8 mouse cellular contexts compared by ENCODE assay signal in the genomic region with DNA sequence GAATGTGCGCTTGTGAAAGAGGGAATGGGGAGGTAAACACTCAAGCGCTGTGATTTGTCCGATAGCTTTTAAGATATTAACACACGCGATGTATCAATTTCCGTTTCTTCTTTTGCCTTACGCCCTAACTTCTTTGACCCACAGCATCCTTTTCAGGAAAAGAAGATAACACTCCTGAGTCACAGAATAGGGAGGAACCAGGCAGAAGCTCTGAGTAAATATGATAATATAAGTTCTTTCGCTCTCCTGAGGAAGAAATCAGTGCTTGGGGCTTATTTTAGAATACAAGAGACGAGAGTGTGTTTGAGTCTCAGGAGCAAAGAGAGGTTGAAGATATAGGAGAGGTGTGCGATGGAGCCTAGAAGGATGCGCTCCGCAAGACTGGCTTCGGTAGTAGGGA. TPM values are rescaled to one million over a fixed set of nuclear protein-coding genes. Genes with fewer than 3 reads are reported as not detected.
DNase-seq lines count a peak whose midpoint lies in the region; ATAC-seq and TF ChIP-seq lines count a peak whose summit lies in the region.

No protein-coding gene starts in this region.

- H3K9ac ChIP-seq in heart, embryonic 12.5 days = no peak overlapping the region
- no peak overlapping the region for H3K9ac ChIP-seq in heart, adult 2 months (ENCODE audit: low read depth, low read length)
- peak overlapping the region; percentile 33; the same call in 1 of the 2 replicates for H3K9ac ChIP-seq in forebrain, embryonic 14.5 days (ENCODE audit: low read length)
- H3K9ac ChIP-seq in liver, embryonic 15.5 days = no peak overlapping the region

- H3K9me3 ChIP-seq in heart, embryonic 12.5 days (replicated peaks) = no peaks in the 10 kb centered on the region
- no peaks in the 10 kb centered on the region for H3K9me3 ChIP-seq in E14TG2a.4 (ENCODE audit: low read length)
- no peaks in the 10 kb centered on the region for H3K9me3 ChIP-seq in forebrain, embryonic 14.5 days (replicated peaks; ENCODE audit: control insufficient read depth, low read length)
- H3K9me3 ChIP-seq in liver, embryonic 15.5 days (replicated peaks) = no peaks in the 10 kb centered on the region

- ATAC-seq in heart, embryonic 12.5 days (ENCODE audit: insufficient number of reproducible peaks, low FRiP score) = no peak
- no peak for ATAC-seq in forebrain, embryonic 14.5 days
- no peak for ATAC-seq in liver, embryonic 15.5 days (ENCODE audit: insufficient read depth)

- TF ChIP-seq EP300 in heart, adult 2 months (IDR thresholded peaks at IDR 0.05; ENCODE audit: insufficient read depth, low read depth, low read length) = no peak

- no peaks in the 10 kb centered on the region for H3K79me2 ChIP-seq in heart, adult 2 months (replicated peaks; ENCODE audit: control insufficient read depth, insufficient read depth, low read length)

- no peak for DNase-seq in heart, adult 2 months
- no peak for DNase-seq in forebrain, embryonic 14.5 days (ENCODE audit: low spot score)
- no peak for DNase-seq in right cerebral cortex, postnatal 4 days
- DNase-seq in ovary, postnatal 14 days (ENCODE audit: low spot score) = no peak
- DNase-seq in retina, embryonic 14.5 days (ENCODE audit: low spot score) = no peak

- peak overlapping the region; percentile 50 for H3K4me3 ChIP-seq in heart, embryonic 12.5 days
- H3K4me3 ChIP-seq in heart, adult 2 months = no peak overlapping the region; the same call in 1 of the 2 replicates
- peak overlapping the region; percentile 77 for H3K4me3 ChIP-seq in E14TG2a.4 (replicated peaks; ENCODE audit: low read length)
- H3K4me3 ChIP-seq in forebrain, embryonic 14.5 days (ENCODE audit: low read depth, low read length) = peak overlapping the region; percentile 49
- peak overlapping the region; percentile 59 for H3K4me3 ChIP-seq in liver, embryonic 15.5 days (replicated peaks)

- 13% methylated on average over 13 of the region's 13 CpGs for WGBS in heart, embryonic 12.5 days
- WGBS in heart, adult 2 months = 6% methylated on average over 13 of the region's 13 CpGs
- WGBS in forebrain, embryonic 14.5 days = 9% methylated on average over 13 of the region's 13 CpGs
- 15% methylated on average over 13 of the region's 13 CpGs for WGBS in liver, embryonic 15.5 days (ENCODE audit: insufficient replicate concordance)

- intact Hi-C loops in heart, adult 2 months (cut with DNase I) = no loop called here

- peak overlapping the region; percentile 73 for H3K4me2 ChIP-seq in heart, embryonic 12.5 days
- H3K4me2 ChIP-seq in forebrain, embryonic 14.5 days (ENCODE audit: low read length) = peak overlapping the region; percentile 79
- H3K4me2 ChIP-seq in liver, embryonic 15.5 days = peak overlapping the region; percentile 91

- H3K4me1 ChIP-seq in heart, embryonic 12.5 days (replicated peaks) = peaks cover 10% of the 10 kb centered on the region; the same call in 1 of the 2 replicates
- H3K4me1 ChIP-seq in heart, adult 2 months (ENCODE audit: control insufficient read depth, insufficient read depth, low read length) = no peaks in the 10 kb centered on the region
- peaks cover 30% of the 10 kb centered on the region for H3K4me1 ChIP-seq in E14TG2a.4 (replicated peaks; ENCODE audit: low read depth, low read length)
- peaks cover 4% of the 10 kb centered on the region; the same call in 1 of the 2 replicates for H3K4me1 ChIP-seq in forebrain, embryonic 14.5 days (ENCODE audit: control insufficient read depth, insufficient read depth, low read length)
- peaks cover 17% of the 10 kb centered on the region for H3K4me1 ChIP-seq in liver, embryonic 15.5 days (replicated peaks)

- no peak for TF ChIP-seq CTCF in heart, adult 2 months (IDR thresholded peaks at IDR 0.05)
- no peak for TF ChIP-seq CTCF in E14TG2a.4 (conservative IDR thresholded peaks at IDR 0.05; ENCODE audit: low read length)

- H3K27ac ChIP-seq in heart, embryonic 12.5 days (ENCODE audit: poor library complexity, severe bottlenecking) = no peak overlapping the region
- no peak overlapping the region for H3K27ac ChIP-seq in heart, adult 2 months
- H3K27ac ChIP-seq in forebrain, embryonic 14.5 days (ENCODE audit: low read depth, low read length) = 0 out of 2 replicates have a peak overlapping the region, but pooled peaks have one; percentile 24
- no peak overlapping the region for H3K27ac ChIP-seq in liver, embryonic 15.5 days (replicated peaks)

- no peaks in the 10 kb centered on the region for H3K36me3 ChIP-seq in heart, embryonic 12.5 days
- H3K36me3 ChIP-seq in heart, adult 2 months (ENCODE audit: control insufficient read depth, insufficient read depth, low read length) = no peaks in the 10 kb centered on the region
- H3K36me3 ChIP-seq in E14TG2a.4 (ENCODE audit: insufficient read depth, low read length) = no peaks in the 10 kb centered on the region
- no peaks in the 10 kb centered on the region for H3K36me3 ChIP-seq in forebrain, embryonic 14.5 days (ENCODE audit: control insufficient read depth, insufficient read depth, low read length)
- no peaks in the 10 kb centered on the region for H3K36me3 ChIP-seq in liver, embryonic 15.5 days (replicated peaks)

- TF ChIP-seq POLR2A in heart, adult 2 months (IDR thresholded peaks at IDR 0.05; ENCODE audit: insufficient read depth, low read depth, low read length) = no peak

- H3K27me3 ChIP-seq in heart, embryonic 12.5 days (replicated peaks) = peaks cover 41% of the 10 kb centered on the region
- H3K27me3 ChIP-seq in heart, adult 2 months (ENCODE audit: control insufficient read depth, insufficient read depth, low read length) = peaks cover 2% of the 10 kb centered on the region; the same call in 1 of the 2 replicates
- H3K27me3 ChIP-seq in E14TG2a.4 (ENCODE audit: insufficient read depth, low read length) = peaks cover 67% of the 10 kb centered on the region
- 0 out of 2 replicates have a peak, but pooled peaks cover 12% of the 10 kb centered on the region for H3K27me3 ChIP-seq in forebrain, embryonic 14.5 days (replicated peaks; ENCODE audit: control insufficient read depth, insufficient read depth, low read length)
- H3K27me3 ChIP-seq in liver, embryonic 15.5 days = peaks cover 78% of the 10 kb centered on the region

RNA-seq across cellular contexts. Expression of gene Celf6, which starts 0.3 kb away (rescaled TPM):
- not detected in 2 replicates for polyA plus RNA-seq in heart, embryonic 12.5 days (2016; fragmentation: Nextera tagmentation; extraction: Ambion mirVana)
- total RNA-seq in heart, adult 2 months (2021) = not detected
- 0.18 TPM in 1 of 2 replicates, not detected in the other for polyA plus RNA-seq in heart, adult 2 months (2012; rRNA removed)
- 14.0 and 20.3 TPM in 2 replicates for polyA plus RNA-seq in forebrain, embryonic 14.5 days (2014; fragmentation: Nextera tagmentation; extraction: Ambion mirVana)
- 0.03 TPM in 1 of 2 replicates, not detected in the other for polyA plus RNA-seq in liver, embryonic 15.5 days (2015; fragmentation: Nextera tagmentation; extraction: Ambion mirVana)

RNA-seq across cellular contexts. Expression of gene Tmem202, which starts 37.8 kb away (rescaled TPM):
- 0.64 TPM in 1 of 2 replicates, not detected in the other for polyA plus RNA-seq in heart, embryonic 12.5 days (2016; fragmentation: Nextera tagmentation; extraction: Ambion mirVana)
- total RNA-seq in heart, adult 2 months (2021) = under 1 TPM; 0.37 to 0.84 TPM
- 0.16 and 0.29 TPM in 2 replicates for polyA plus RNA-seq in heart, adult 2 months (2012; rRNA removed)
- polyA plus RNA-seq in forebrain, embryonic 14.5 days (2014; fragmentation: Nextera tagmentation; extraction: Ambion mirVana) = 0.27 and 0.82 TPM in 2 replicates
- 0.08 TPM in 1 of 2 replicates, not detected in the other for polyA plus RNA-seq in liver, embryonic 15.5 days (2015; fragmentation: Nextera tagmentation; extraction: Ambion mirVana)

RNA-seq across cellular contexts. Expression of gene Hexa, which starts 38.1 kb away (rescaled TPM):
- polyA plus RNA-seq in heart, embryonic 12.5 days (2016; fragmentation: Nextera tagmentation; extraction: Ambion mirVana) = 74.7 and 81.6 TPM in 2 replicates
- 10 to 100 TPM; 46.9 to 51.7 TPM for total RNA-seq in heart, adult 2 months (2021)
- polyA plus RNA-seq in heart, adult 2 months (2012; rRNA removed) = 50.6 and 64.4 TPM in 2 replicates
- 60.7 and 61.6 TPM in 2 replicates for polyA plus RNA-seq in forebrain, embryonic 14.5 days (2014; fragmentation: Nextera tagmentation; extraction: Ambion mirVana)
- 34.9 and 36.6 TPM in 2 replicates for polyA plus RNA-seq in liver, embryonic 15.5 days (2015; fragmentation: Nextera tagmentation; extraction: Ambion mirVana)

RNA-seq across cellular contexts. Expression of gene Parp6, which starts 39.7 kb away (rescaled TPM):
- 19.5 and 20.0 TPM in 2 replicates for polyA plus RNA-seq in heart, embryonic 12.5 days (2016; fragmentation: Nextera tagmentation; extraction: Ambion mirVana)
- total RNA-seq in heart, adult 2 months (2021) = 10 to 100 TPM; 16.4 to 16.5 TPM
- polyA plus RNA-seq in heart, adult 2 months (2012; rRNA removed) = 24.2 and 40.3 TPM in 2 replicates
- polyA plus RNA-seq in forebrain, embryonic 14.5 days (2014; fragmentation: Nextera tagmentation; extraction: Ambion mirVana) = 211 and 219 TPM in 2 replicates
- polyA plus RNA-seq in liver, embryonic 15.5 days (2015; fragmentation: Nextera tagmentation; extraction: Ambion mirVana) = 3.7 and 4.0 TPM in 2 replicates

Comparison
In these comparisons a context has a peak if more than half of its experiments do, and no peak if none do; other contexts are left out.
1. RNA of gene Celf6, which starts 0.3 kb away (polyA plus RNA-seq): 14.0 to 20.3 TPM in forebrain, embryonic 14.5 days; not detected in heart, embryonic 12.5 days, 0.03 TPM in liver, embryonic 15.5 days and 0.18 TPM in heart, adult 2 months; every median in the first group is over 10 times any median in the second.
2. Peak in every context shown above with its lines, with median percentiles within 50 percentile points of each other: H3K4me2 ChIP-seq.